Mouse (Mus musculus) brain, embryonic 14.5 days (tissue): Measurements from ENCODE around the gene Zfp42.

Experiments used
- CTCF ChIP-seq: fragments of 200-500 bp; IDR thresholded peaks from 2 replicates; pipeline ENCODE4 v1.5.1; 2012; ENCODE audit warnings: inconsistent platforms, mild to moderate bottlenecking, moderate library complexity, borderline replicate concordance; ENCODE audit not compliant: insufficient read depth, insufficient read length; ENCODE audit errors: extremely low read depth
- POLR2A ChIP-seq: fragments of 200-500 bp; IDR thresholded peaks from 2 replicates; pipeline ENCODE4 v1.6.1; 2012; ENCODE audit warnings: mild to moderate bottlenecking, inconsistent platforms, borderline replicate concordance; ENCODE audit not compliant: poor library complexity, insufficient read depth, insufficient read length, severe bottlenecking; ENCODE audit errors: extremely low read depth

GRCm38 (mm10) chr8:43294191-43294590, 12.6 kb downstream of the Zfp42 start:
- TF ChIP-seq CTCF (no peak), POLR2A (no peak)
